Mouse (Mus musculus) mesoderm, embryonic 11.5 days (tissue): ENCODE data around the gene Fgfrl1.

Experiments used
- DNase-seq: peaks from one replicate; pipeline ENCODE4 v3.0.0-alpha.2; 2012; ENCODE audit warnings: low read depth, low spot score

The Fgfrl1 gene

GRCm38 (mm10) chr5:108700346-108700745, 8.2 kb downstream of the Fgfrl1 start:
- DNase-seq, result peak; percentile 40

GRCm38 (mm10) chr5:108701341-108702021, 9.3 kb downstream of the Fgfrl1 start:
- no peak for DNase-seq

GRCm38 (mm10) chr5:108703754-108704626, 11.8 kb downstream of the Fgfrl1 start:
- no peak for DNase-seq

- DNase-seq, result no peak
Measured at GRCm38 (mm10) chr5:108707758-108708157, 15.6 kb downstream of the Fgfrl1 start.

- DNase-seq, result no peak
Measured at GRCm38 (mm10) chr5:108708419-108708818, 16.2 kb downstream of the Fgfrl1 start.

GRCm38 (mm10) chr5:108708981-108709731, 17.0 kb downstream of the Fgfrl1 start:
- no peak for DNase-seq

- DNase-seq, result no peak
Measured at GRCm38 (mm10) chr5:108711968-108712367, 19.8 kb downstream of the Fgfrl1 start.

GRCm38 (mm10) chr5:108713096-108713495, 20.9 kb downstream of the Fgfrl1 start:
- no peak for DNase-seq

- DNase-seq, result no peak
Measured at GRCm38 (mm10) chr5:108713691-108714090, 21.5 kb downstream of the Fgfrl1 start.

GRCm38 (mm10) chr5:108714149-108714548, 22.0 kb downstream of the Fgfrl1 start:
- DNase-seq, result no peak

- DNase-seq, result no peak
Measured at GRCm38 (mm10) chr5:108715974-108716373, 23.8 kb downstream of the Fgfrl1 start.

GRCm38 (mm10) chr5:108718051-108718450, 25.9 kb downstream of the Fgfrl1 start:
- DNase-seq, result no peak

GRCm38 (mm10) chr5:108719761-108720160, 27.6 kb downstream of the Fgfrl1 start:
- no peak for DNase-seq

- no peak for DNase-seq
Measured at GRCm38 (mm10) chr5:108724006-108724405, 31.8 kb downstream of the Fgfrl1 start.

- peak; percentile 69 for DNase-seq
Measured at GRCm38 (mm10) chr5:108726557-108727248, 34.5 kb downstream of the Fgfrl1 start.

GRCm38 (mm10) chr5:108727425-108727824, 35.2 kb downstream of the Fgfrl1 start:
- DNase-seq, result no peak

- no peak for DNase-seq
Measured at GRCm38 (mm10) chr5:108741844-108742243, 49.7 kb downstream of the Fgfrl1 start.

GRCm38 (mm10) chr5:108742596-108742995, 50.4 kb downstream of the Fgfrl1 start:
- DNase-seq, result no peak

- DNase-seq, result peak; percentile 47
Measured at GRCm38 (mm10) chr5:108743856-108744255, 51.7 kb downstream of the Fgfrl1 start.

GRCm38 (mm10) chr5:108744629-108745028, 52.4 kb downstream of the Fgfrl1 start:
- no peak for DNase-seq
